Mouse (Mus musculus) neural tube, embryonic 15.5 days (tissue): ENCODE measurements around the gene Med6. TPM values are rescaled to one million over a fixed set of nuclear protein-coding genes. Genes with fewer than 3 reads are reported as not detected.
"Not testable (repeated sequence)": the region's sequence is repeated elsewhere in the genome, so short reads cannot be mapped to it uniquely, and the experiment has no call there.

ENCODE experiments used
- ATAC-seq: fragments of 200-750 bp; cut with Nextera tagmentation; 2 replicates; pipeline ENCODE4 v1.8.0; 2017; ENCODE audit warnings: mild to moderate bottlenecking, moderate TSS enrichment, moderate library complexity; ENCODE audit not compliant: low FRiP score
- H3K27ac ChIP-seq: fragments of 300-500 bp; sonication (generic); replicated peaks from 2 replicates; pipeline ENCODE4 v1.5.1; 2015; ENCODE audit warnings: mild to moderate bottlenecking, inconsistent platforms
- H3K27me3 ChIP-seq: fragments of 300-500 bp; sonication (generic); replicated peaks from 2 replicates; pipeline ENCODE4 v1.6.1; 2015; ENCODE audit warnings: inconsistent platforms
- H3K36me3 ChIP-seq: fragments of 300-500 bp; sonication (generic); 2 replicates; pipeline ENCODE4 v1.6.1; 2015; ENCODE audit warnings: inconsistent platforms
- H3K4me1 ChIP-seq: fragments of 300-500 bp; sonication (generic); 2 replicates; pipeline ENCODE4 v1.6.1; 2015; ENCODE audit warnings: inconsistent platforms
- H3K4me2 ChIP-seq: fragments of 300-500 bp; sonication (generic); 2 replicates; pipeline ENCODE4 v1.6.1; 2015; ENCODE audit warnings: inconsistent platforms, mild to moderate bottlenecking, moderate library complexity
- H3K4me3 ChIP-seq: fragments of 300-500 bp; sonication (generic); replicated peaks from 2 replicates; pipeline ENCODE4 v1.5.1; 2015; ENCODE audit warnings: mild to moderate bottlenecking, inconsistent platforms
- H3K9ac ChIP-seq: fragments of 300-500 bp; sonication (generic); replicated peaks from 2 replicates; pipeline ENCODE4 v1.6.1; 2015; ENCODE audit warnings: mild to moderate bottlenecking, inconsistent platforms
- H3K9me3 ChIP-seq: fragments of 300-500 bp; sonication (generic); replicated peaks from 2 replicates; pipeline ENCODE4 v1.6.1; 2016; ENCODE audit warnings: inconsistent platforms
- WGBS: fragments of 180-500 bp; shearing (Covaris S2); methylation state at CpG from one replicate; pipeline ENCODE4 v1.1.7; 2015; ENCODE audit warnings: mixed read lengths; 5-methylcytosine and 5-hydroxymethylcytosine counted together
- polyA plus RNA-seq: library from polyadenylated mRNA; unstranded; fragments of >200 nt; fragmentation: Nextera tagmentation; extraction: Ambion mirVana; gene quantifications from 2 replicates; pipeline ENCODE4 v1.2.1, GENCODE M21; 2015

Med6 gene
- polyA plus RNA-seq, 1 experiment from 2014 or later, result 37.6 TPM

- Histone ChIP-seq H3K4me1 (no peaks in the 10 kb centered on the region), H3K4me3 (no peak overlapping the region), H3K9ac (no peak overlapping the region), H3K36me3 (no peaks in the 10 kb centered on the region), H3K27ac (no peak overlapping the region), H3K9me3 (no peaks in the 10 kb centered on the region; the same call in 1 of the 2 replicates), H3K4me2 (no peak overlapping the region), H3K27me3 (no peaks in the 10 kb centered on the region)
- ATAC-seq, result no peak
- WGBS, result 74% methylated on average over 4 of the region's 4 CpGs
Measured at GRCm38 (mm10) chr12:81547163-81547562, 47.6 kb downstream of the Med6 start.

GRCm38 (mm10) chr12:81533029-81533419 lies 61.8 kb downstream of the Med6 start:
- Histone ChIP-seq H3K27me3 (0 out of 2 replicates have a peak, but pooled peaks cover 3% of the 10 kb centered on the region), H3K9ac (peak overlapping the region; percentile 83), H3K9me3 (no peaks in the 10 kb centered on the region), H3K4me3 (peak overlapping the region; percentile 89), H3K4me1 (peaks cover 25% of the 10 kb centered on the region), H3K36me3 (no peaks in the 10 kb centered on the region), H3K27ac (peak overlapping the region; percentile 88), H3K4me2 (peak overlapping the region; percentile 65)
- ATAC-seq, result peak; percentile 55
- 31% methylated on average over 4 of the region's 4 CpGs for WGBS

GRCm38 (mm10) chr12:81532316-81533028 lies 62.3 kb downstream of the Med6 start, which contains the start of the genes Gm20498 and Synj2bp:
TSS of gene Gm20498 (minus strand) at chr12:81532905.
TSS of gene Synj2bp (minus strand) at chr12:81532911.
- H3K36me3 ChIP-seq, result no peaks in the 10 kb centered on the region
- H3K27me3 ChIP-seq, result 0 out of 2 replicates have a peak, but pooled peaks cover 3% of the 10 kb centered on the region
- no peaks in the 10 kb centered on the region for H3K9me3 ChIP-seq
- peaks cover 25% of the 10 kb centered on the region for H3K4me1 ChIP-seq
- peak within 1 kb of the TSS; percentile 83 for H3K9ac ChIP-seq
- peak; percentile 97 for ATAC-seq
- H3K4me2 ChIP-seq, result peak within 1 kb of the TSS; percentile 65
- peak within 1 kb of the TSS; percentile 89 for H3K4me3 ChIP-seq
- WGBS, result under 1% methylated on average over 46 of the region's 46 CpGs
- peak within 1 kb of the TSS; percentile 88 for H3K27ac ChIP-seq

GRCm38 (mm10) chr12:81530587-81530986 lies 64.2 kb downstream of the Med6 start:
- WGBS, result 76% methylated on average over 8 of the region's 8 CpGs
- not testable (repeated sequence) for H3K9ac ChIP-seq, ATAC-seq, H3K27ac ChIP-seq, H3K27me3 ChIP-seq, H3K36me3 ChIP-seq, H3K4me3 ChIP-seq, H3K9me3 ChIP-seq
- Histone ChIP-seq H3K4me2 (0 out of 2 replicates have a peak overlapping the region, but pooled peaks have one; percentile 15), H3K4me1 (peaks cover 25% of the 10 kb centered on the region)

Other genes with a start within 250 kb of the Med6 start
- gene Gm4787, start 215.5 kb downstream of the Med6 start, polyA plus RNA-seq, result 0.31 TPM in 2 replicates
- gene Adam4, start 173.1 kb downstream of the Med6 start, polyA plus RNA-seq, result 0.26 and 0.40 TPM in 2 replicates
- gene Cox16, start 109.9 kb downstream of the Med6 start, polyA plus RNA-seq, result 118 and 125 TPM in 2 replicates
- gene Gm20498, start 62.1 kb downstream of the Med6 start, polyA plus RNA-seq, result 37.5 and 38.5 TPM in 2 replicates
- gene Synj2bp, start 62.1 kb downstream of the Med6 start, polyA plus RNA-seq, result 38.4 and 43.9 TPM in 2 replicates
- 0.88 and 1.2 TPM in 2 replicates for gene Adam21, start 26.5 kb downstream of the Med6 start, polyA plus RNA-seq
- 17.0 and 20.9 TPM in 2 replicates for gene Ttc9, start 36.2 kb upstream of the Med6 start, polyA plus RNA-seq
- gene Map3k9, start 186.2 kb upstream of the Med6 start, polyA plus RNA-seq, result 10.2 and 11.5 TPM in 2 replicates